Mouse (Mus musculus): ENCODE results near the gene Rictor.

GRCm38 (mm10) chr15:6791648-6792047 is 83.5 kb downstream of the Rictor start:
- no peak for TF ChIP-seq GATA1 (IDR thresholded peaks at IDR 0.05; ENCODE audit: borderline replicate concordance, low read length)
- TF ChIP-seq FLI1 (IDR thresholded peaks at IDR 0.05; ENCODE audit: low read length) = no peak
